Mouse (Mus musculus) small intestine, adult 2 months (tissue): Measurements from ENCODE around the gene Capn2.

Experiments used
- CTCF ChIP-seq: fragments of 200-500 bp; IDR thresholded peaks from 2 replicates; pipeline ENCODE4 v1.5.1; 2012; ENCODE audit warnings: low read depth, mild to moderate bottlenecking, control low read depth, inconsistent platforms, low read length, moderate library complexity, mixed read lengths; ENCODE audit not compliant: insufficient replicate concordance, insufficient read length; ENCODE audit errors: extremely low read depth
- POLR2A ChIP-seq: fragments of 200-500 bp; IDR thresholded peaks from 2 replicates; pipeline ENCODE4 v1.6.1; 2012; ENCODE audit warnings: low read depth, mild to moderate bottlenecking, control low read depth, inconsistent platforms, low read length, moderate library complexity

- TF ChIP-seq POLR2A (no peak), CTCF (no peak)
Observed at GRCm38 (mm10) chr1:182459436-182459835, 58.0 kb downstream of the Capn2 start.
